Mouse (Mus musculus): ENCODE results near the gene Gm10031.

DNA sequence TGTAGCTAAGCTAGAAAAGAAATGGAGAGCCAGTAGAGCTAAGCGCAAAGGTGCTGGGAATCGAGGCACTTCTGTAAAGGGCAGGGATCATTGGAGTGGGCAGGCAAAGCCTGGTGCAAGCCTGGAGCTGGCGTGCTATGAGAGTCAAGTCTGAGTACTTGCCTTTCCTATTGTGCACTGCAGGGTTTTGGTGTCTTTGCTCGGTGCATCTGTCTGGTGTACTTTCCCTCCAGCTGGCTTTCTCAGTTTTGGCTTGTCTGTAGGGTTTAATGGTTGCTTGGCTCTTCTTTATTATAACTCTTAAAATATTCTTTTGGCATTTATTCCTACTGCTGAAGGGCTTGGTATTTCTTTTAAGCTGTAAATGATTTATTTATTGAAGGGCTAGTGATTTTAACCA lies 49.1 kb downstream of the Gm10031 start:
- no peak for TF ChIP-seq POU5F1 (IDR thresholded peaks at IDR 0.05; ENCODE audit: borderline replicate concordance, low read length)
- TF ChIP-seq CTCF (conservative IDR thresholded peaks at IDR 0.05; ENCODE audit: low read length) = no peak
- TF ChIP-seq NANOG (IDR thresholded peaks at IDR 0.05; ENCODE audit: borderline replicate concordance, low read length) = no peak
